Mouse (Mus musculus) cerebellum, postnatal 36 days (tissue): ENCODE measurements at regions not wholly inside any gene's neighbourhood (a gene's known extent, or its start where the extent isn't known, plus 50 kb on each side); places are given as distances from the start of the nearest gene placed in this dataset.

Experiments
- DNase-seq, 2 experiments: peaks; one replicate each; pipeline ENCODE4 v3.0.0; 2021 to 2022; ENCODE audit warnings: mixed read lengths in 2 of 2

- DNase-seq, result no peak
Measured at GRCm38 (mm10) chr8:15244770-15245485, 199.1 kb upstream of the BB014433 start.

DNA sequence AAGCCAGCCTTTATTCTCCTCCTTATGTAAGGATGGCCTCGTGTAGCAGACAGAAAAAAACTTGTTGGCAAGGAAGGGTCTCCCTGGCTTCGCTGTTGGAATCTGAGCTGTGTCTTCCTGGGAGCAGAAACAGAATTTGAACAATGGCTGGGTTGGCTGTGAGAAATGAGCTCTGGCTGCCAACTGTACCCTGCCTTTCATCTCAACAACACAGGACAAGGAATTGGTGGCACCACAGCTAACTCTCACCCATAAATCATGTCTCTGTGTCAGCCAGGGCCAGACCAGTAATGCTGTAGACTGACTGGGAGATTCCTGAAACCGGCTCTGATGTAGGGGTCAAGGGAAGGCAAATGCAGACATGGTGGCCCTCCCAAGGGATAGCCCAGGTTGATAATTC lies 189.5 kb upstream of the BB014433 start:
- no peak for DNase-seq

DNA sequence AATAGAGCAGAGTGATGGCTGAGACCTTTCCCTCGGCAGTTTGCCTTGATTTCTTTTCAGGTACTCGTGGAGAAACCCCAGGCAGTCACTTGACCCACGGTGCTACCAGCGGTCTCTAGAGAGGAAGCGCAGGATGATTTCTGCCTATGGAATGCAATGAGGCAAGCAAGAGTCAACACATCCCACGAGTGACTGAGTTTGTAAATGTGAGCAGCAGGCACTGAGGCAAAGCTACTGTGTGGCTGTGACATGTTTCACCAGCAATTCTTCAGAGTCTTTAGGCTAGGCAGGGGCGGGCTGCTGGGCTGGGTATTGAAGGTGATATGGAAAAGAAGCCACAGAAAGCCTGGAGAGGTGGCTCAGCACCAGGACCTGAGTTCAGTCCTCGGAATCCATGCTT lies 187.4 kb upstream of the BB014433 start:
- DNase-seq, result no peak

DNA sequence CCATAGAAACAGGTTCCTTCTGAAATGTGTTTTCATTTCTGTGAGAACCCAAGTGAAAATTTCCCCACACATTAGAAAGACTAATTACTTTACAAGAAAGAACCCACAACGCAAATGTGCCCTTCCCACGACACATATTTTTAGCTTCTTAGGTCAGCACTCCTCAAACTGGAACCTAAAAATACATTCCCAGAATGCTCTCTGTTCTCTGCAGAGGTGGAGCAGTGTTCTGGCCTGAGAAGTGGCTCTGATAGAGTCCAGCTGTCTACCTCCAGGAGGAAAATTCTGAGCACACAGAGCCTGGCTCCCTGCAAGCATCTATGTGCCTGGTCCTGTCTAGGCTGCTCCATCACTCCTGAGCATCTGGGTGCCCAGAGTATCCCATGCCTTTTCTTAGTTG lies 184.3 kb upstream of the BB014433 start:
- no peak for DNase-seq

DNA sequence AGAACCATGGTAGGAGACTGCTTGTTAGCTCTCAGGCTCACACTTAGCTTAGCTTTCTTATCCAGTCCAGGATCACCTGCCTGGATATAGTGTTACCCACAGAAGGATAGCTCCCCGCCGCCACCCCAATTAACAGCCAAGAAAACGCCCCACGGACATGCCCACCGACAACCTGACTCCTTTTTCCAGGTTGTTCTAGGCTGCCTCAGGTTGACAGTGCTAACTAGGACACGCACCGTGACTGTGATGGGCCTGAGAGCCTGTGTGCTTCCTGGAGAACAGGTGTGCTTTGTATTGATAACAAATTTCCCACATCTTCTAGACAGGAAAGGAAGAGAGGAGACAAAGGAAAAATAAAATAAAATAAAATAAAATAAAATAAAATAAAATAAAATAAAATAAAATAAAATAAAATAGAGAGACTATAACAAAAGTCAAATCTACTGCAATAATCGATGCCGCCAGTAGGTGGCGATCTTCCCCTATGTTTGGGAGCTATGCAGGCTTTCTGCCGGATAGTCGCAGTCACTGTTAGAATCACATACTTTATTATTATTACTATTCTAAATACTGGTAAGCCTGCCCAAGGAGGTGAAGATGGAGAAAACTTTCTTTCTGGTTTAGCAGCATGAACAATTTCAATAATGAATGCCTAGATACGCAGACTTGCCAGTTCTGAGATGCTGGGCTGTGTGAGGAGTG lies 175.5 kb upstream of the BB014433 start:
- DNase-seq, result peak; percentile 60 to 63

GRCm38 (mm10) chr8:15209856-15210521 lies 164.1 kb upstream of the BB014433 start:
- no peak for DNase-seq

DNA sequence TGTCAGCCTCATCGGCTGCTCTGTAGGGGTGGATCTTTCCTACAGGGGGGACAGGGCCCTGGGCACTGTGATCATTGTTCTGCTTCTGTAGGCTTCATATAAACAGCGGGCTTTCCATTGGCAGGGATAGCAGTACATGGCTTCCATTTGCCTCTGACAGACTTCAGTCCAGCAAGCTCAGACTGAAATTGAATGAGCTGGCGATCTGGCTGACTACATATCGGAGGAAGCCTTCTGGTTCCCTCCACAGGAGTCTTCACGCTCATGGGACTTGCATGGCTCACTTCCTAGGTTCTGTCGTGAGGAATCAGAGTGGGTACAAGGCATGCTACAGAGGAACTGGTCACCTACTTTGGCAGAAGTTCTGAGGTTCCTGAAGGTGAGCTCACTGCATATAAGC lies 155.7 kb upstream of the BB014433 start:
- DNase-seq, result peak; percentile 6 to 15

GRCm38 (mm10) chr8:15190708-15191107 lies 144.8 kb upstream of the BB014433 start:
- no peak for DNase-seq

DNA sequence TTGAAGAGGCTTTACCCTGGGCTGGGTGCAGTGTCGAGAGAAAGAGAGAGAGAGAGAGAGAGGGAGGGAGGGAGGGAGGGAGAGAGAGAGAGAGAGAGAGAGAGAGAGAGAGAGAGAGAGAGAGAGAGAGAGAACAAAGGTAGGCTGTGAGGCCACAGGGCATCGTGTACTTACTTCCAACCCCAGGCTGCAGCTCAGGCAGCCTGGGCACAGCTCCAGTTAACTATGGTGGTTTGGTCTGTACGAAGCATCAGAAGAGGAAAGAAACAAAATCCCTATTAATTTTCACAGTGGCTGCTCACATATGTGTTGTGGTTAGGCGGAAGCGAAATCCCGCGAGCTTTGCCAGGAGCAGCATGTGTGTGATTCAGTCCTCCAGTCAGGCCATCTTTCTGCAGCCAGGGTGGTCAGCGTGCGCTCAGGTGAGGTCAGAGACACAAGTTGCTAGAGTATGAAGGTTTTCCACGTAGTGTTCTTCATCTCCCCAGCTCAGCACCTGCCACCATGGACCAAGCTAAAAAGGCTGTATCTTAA lies 143.3 kb upstream of the BB014433 start:
- no peak for DNase-seq
